Mouse (Mus musculus): Measurements from ENCODE around the gene Ptgs1.
A peak's percentile ranks its signal among the peaks of the same experiment; 100 is the strongest.

Gene Ptgs1

DNA sequence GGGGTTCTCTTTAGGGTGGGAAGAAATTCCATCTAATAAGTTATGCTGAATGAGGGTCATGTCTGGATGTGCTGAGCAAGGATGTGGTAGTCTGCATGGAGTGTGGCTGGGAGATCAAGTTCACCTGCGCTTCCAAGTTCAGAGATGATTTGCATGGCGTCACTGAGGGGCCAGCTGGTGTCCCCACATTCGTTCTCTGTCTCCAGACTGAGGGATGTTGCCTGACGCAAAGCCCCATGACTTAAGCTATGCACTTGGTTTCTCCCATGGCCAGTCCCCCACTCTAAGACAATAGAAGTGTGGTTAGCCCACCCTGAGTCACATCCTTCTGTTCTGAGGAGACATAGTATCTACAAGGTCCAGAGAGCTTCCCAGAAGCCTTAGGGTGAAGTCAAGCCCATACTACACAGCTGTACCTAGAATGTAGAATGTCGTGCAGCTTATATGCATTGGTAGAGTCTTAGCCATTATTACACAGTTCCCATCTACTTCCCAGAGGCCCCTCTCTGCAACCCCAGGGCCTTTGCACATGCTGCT is 15.0 kb upstream of the Ptgs1 start:
- no peak for DNase-seq (ENCODE audit: low spot score in 2 of 2)

DNA sequence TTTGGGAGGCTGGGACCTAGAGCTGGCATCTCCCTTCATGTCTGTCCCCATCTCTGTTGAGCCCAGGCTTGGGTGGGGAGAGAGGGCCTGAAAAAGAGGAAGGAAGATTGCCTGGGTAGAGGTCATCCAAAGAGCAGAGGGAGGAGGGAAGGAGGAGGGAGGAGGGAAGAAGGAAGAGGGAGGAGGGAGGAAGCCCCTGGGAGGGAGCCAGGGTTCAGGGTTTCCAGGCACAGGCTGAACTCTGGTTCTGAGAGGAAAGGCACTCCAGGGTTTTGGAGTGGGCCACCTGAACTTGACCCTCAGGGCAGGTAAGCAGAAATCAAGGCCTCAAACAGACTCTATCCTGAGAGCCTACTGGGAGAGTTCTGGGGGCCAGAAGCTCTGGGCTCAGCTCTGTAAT is 13.7 kb upstream of the Ptgs1 start:
- no peak for DNase-seq (ENCODE audit: low spot score in 2 of 2)

GRCm38 (mm10) chr2:36216953-36217573 is 13.2 kb upstream of the Ptgs1 start:
- DNase-seq (ENCODE audit: low spot score in 2 of 2) = no peak

DNA sequence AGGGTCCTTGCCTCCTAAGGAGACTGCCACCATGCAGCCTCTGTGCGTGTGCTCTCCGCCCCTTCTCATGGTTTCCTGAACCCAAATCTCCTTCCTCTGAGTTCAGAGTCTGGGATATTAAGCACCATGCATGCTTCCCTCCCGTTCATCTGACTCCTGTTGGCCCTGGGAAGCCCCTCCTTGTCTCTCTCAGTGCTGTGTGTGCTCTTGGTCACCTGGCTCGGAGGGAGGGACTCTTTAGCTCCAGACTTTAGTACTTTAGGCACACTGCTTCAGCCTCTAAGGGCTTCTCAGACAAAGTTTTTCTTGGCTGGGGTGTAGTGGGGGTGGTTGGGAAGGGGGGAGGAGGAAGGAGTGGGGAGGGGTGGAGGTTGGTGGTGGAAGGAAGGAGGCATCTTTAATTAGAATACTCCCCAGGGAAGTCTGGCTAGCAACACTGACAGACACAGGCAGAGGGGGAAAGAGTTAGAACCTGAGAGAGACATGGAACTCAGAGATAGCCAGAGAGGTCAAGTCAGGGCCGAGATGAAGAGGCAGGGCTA is 12.5 kb upstream of the Ptgs1 start:
- no peak for DNase-seq (ENCODE audit: low spot score in 2 of 2)

- DNase-seq (ENCODE audit: low spot score in 2 of 2) = no peak
Observed at GRCm38 (mm10) chr2:36220106-36220505, 10.1 kb upstream of the Ptgs1 start.

GRCm38 (mm10) chr2:36220891-36221290 is 9.3 kb upstream of the Ptgs1 start:
- peak in 1 of 2 experiments; percentile 31 for DNase-seq (ENCODE audit: low spot score in 2 of 2)

GRCm38 (mm10) chr2:36222168-36222848 is 7.9 kb upstream of the Ptgs1 start:
- DNase-seq (ENCODE audit: low spot score in 2 of 2) = no peak

DNA sequence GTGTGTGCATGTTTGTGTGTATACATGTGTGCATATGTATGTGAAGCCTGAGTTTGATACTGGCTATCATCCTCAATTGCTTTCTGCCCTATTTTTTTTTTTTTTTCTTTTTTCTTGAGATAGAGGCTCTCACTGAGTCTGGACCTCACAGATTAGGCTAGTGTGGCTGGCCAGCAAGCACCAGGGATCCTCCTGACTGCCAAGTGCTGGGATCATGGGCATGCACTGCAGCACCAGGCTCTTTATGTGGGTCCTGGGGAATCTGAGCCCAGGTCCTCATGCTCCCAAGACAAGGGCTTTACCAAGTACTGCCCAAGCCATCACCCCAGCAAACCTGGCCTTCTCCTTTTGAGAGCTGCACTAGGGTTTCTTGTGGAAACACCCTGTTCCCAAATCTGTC is 6.8 kb upstream of the Ptgs1 start:
- no peak for DNase-seq (ENCODE audit: low spot score in 2 of 2)

GRCm38 (mm10) chr2:36224153-36224552 is 6.1 kb upstream of the Ptgs1 start:
- no peak for DNase-seq (ENCODE audit: low spot score in 2 of 2)

- no peak for DNase-seq (ENCODE audit: low spot score in 2 of 2)
Observed at GRCm38 (mm10) chr2:36224599-36224998, 5.6 kb upstream of the Ptgs1 start.

GRCm38 (mm10) chr2:36230967-36231366 is 741 bp downstream of the Ptgs1 start:
- DNase-seq (ENCODE audit: low spot score in 2 of 2) = no peak

DNA sequence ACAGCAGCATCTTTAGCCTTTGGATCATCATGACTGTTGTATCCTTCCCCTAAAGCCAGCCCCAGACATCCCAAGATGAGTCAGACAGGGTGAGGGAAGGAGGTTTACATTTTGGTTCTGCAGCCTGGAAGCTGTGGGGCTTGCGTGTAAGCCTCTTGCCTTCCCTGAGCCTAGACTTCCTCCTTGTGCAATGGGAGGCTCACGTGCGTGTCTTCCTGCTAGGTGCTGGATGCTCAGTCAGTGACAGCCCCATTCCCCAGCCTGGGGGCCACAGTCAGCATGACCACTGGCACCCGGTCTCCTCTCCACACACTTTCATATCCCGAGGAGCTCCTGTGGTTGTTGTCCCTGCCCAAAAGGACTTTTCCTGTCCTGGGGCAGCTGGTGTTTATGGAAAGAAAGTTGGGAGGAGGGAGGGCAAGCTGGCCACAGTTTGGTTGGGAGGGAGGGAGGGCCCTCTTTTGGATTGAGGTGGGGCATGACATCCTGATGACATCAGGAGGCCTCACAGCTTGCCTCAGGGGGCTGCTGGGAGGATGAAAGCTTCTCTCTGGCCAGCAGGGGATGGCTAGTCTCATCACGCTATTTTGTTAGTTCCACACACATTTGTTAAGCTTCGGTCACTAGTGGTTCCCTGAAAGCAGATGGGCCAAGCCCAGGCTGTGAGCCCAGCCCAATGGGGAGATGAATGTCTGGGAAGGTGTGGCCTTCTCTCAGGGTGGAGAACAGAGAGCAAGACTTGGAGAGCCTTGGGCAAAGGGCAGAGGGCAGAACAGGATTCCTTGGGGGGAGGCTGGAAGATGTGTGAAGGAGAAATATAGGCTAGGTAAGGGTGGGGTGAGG is 4.5 kb downstream of the Ptgs1 start:
- DNase-seq (ENCODE audit: low spot score in 2 of 2) = no peak

DNA sequence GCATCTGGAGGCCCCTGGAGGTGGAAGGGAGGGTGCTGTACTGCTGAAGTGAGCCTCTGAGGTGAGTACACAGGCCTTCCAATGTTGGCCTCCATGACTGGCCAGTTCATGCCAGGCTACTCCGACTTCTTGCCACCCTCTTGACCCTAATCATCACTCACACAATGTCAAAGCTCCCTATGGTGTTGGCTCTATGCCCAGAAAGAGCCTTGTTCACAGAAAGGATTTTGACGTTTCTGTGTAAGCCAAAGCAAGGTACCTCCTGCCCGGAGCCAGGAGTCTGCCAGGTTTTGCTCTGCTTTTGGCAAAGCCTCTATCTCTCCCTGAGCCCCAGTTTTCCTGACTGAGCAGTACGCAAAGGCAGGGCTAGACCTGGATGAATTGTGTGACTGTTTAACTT is 5.7 kb downstream of the Ptgs1 start:
- no peak for DNase-seq (ENCODE audit: low spot score in 2 of 2)

GRCm38 (mm10) chr2:36236889-36237288 is 6.7 kb downstream of the Ptgs1 start:
- DNase-seq (ENCODE audit: low spot score in 2 of 2) = no peak

GRCm38 (mm10) chr2:36237557-36237956 is 7.3 kb downstream of the Ptgs1 start:
- DNase-seq (ENCODE audit: low spot score in 2 of 2) = no peak

- no peak for DNase-seq (ENCODE audit: low spot score in 2 of 2)
Observed at GRCm38 (mm10) chr2:36238467-36238866, 8.2 kb downstream of the Ptgs1 start.

- DNase-seq (ENCODE audit: low spot score in 2 of 2) = no peak
Observed at GRCm38 (mm10) chr2:36238951-36239350, 8.7 kb downstream of the Ptgs1 start.

- DNase-seq (ENCODE audit: low spot score in 2 of 2) = no peak
Observed at GRCm38 (mm10) chr2:36242514-36242913, 12.3 kb downstream of the Ptgs1 start.

GRCm38 (mm10) chr2:36243296-36243891 is 13.2 kb downstream of the Ptgs1 start:
- DNase-seq (ENCODE audit: low spot score in 2 of 2) = no peak

DNA sequence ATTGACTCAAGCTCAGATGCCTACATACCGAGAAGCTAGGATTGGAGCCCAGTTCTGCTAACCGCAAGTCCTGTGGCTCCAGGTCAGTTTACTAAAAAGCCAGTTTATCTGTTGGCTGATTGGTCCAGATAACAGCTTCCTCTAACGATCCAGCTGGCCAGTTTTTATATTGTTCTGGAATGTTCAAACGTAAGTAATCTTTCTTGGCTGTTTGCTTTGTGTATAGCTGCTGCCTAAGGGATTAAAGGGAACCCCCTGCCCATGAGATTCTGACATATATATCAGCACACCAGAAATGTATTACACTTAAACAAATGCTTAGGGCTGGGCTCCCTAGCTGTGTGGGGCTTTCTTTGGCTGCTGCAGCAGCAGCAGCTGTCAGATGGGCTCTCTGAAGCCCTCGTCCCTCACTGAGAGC is 13.7 kb downstream of the Ptgs1 start:
- DNase-seq (ENCODE audit: low spot score in 2 of 2) = no peak

GRCm38 (mm10) chr2:36244705-36245104 is 14.5 kb downstream of the Ptgs1 start:
- DNase-seq (ENCODE audit: low spot score in 2 of 2) = no peak

GRCm38 (mm10) chr2:36247964-36248363 is 17.7 kb downstream of the Ptgs1 start:
- DNase-seq (ENCODE audit: low spot score in 2 of 2) = no peak

All from right cerebral cortex, postnatal 10 days (tissue).